Mouse (Mus musculus) CH12.LX (cell line): ENCODE measurements at regions not wholly inside any gene's neighbourhood (a gene's known extent, or its start where the extent isn't known, plus 50 kb on each side); places are given as distances from the start of the nearest gene placed in this dataset.

Experiments used
- DNase-seq: peaks from one replicate; pipeline ENCODE4 v3.0.0-alpha.2; 2013; ENCODE audit errors: extremely low read depth
- H3K27ac ChIP-seq: 2 replicates; pipeline ENCODE4 v1.5.1; 2012; ENCODE audit warnings: low read depth, mild to moderate bottlenecking, control low read depth, moderate library complexity; ENCODE audit not compliant: insufficient read depth
- H3K27me3 ChIP-seq: replicated peaks from 2 replicates; pipeline ENCODE3; 2012; ENCODE audit warnings: inconsistent platforms
- H3K36me3 ChIP-seq, 2 experiments: replicated peaks in 1 of 2; 2 replicates each; pipeline versions ENCODE3 to v1.6.1; 2012; ENCODE audit warnings: inconsistent platforms in 1 of 2, low read length in 1 of 2, mild to moderate bottlenecking in 1 of 2, mixed read lengths in 1 of 2, moderate library complexity in 1 of 2; ENCODE audit not compliant: control insufficient read depth in 1 of 2, insufficient read depth in 1 of 2
- H3K4me1 ChIP-seq, 2 experiments: 2 replicates each; pipeline ENCODE4 v1.6.1; 2012; ENCODE audit warnings: inconsistent platforms in 1 of 2, moderate library complexity in 1 of 2; ENCODE audit not compliant: insufficient read depth in 2 of 2, control insufficient read depth in 1 of 2
- H3K4me2 ChIP-seq: 2 replicates; pipeline ENCODE4 v1.6.1; 2012; ENCODE audit warnings: low read depth, mild to moderate bottlenecking, control low read depth; ENCODE audit not compliant: poor library complexity, insufficient read depth, severe bottlenecking
- H3K4me3 ChIP-seq, 3 experiments: fragments of 150-350 bp in 1 of 3; sonication (generic) in 1 of 3; replicated peaks in 1 of 3; 2 replicates each; pipeline versions ENCODE3 to v1.5.1; 2011 to 2012; ENCODE audit warnings: low read depth in 2 of 3, low read length in 2 of 3, mild to moderate bottlenecking in 2 of 3, moderate library complexity in 2 of 3, control low read depth in 1 of 3, improper control_type of control experiment in 1 of 3, inconsistent platforms in 1 of 3, mixed read lengths in 1 of 3; ENCODE audit not compliant: poor library complexity in 1 of 3
- H3K79me2 ChIP-seq: replicated peaks from 2 replicates; pipeline ENCODE4 v1.6.1; 2012; ENCODE audit warnings: mild to moderate bottlenecking, moderate library complexity; ENCODE audit not compliant: control insufficient read depth, poor library complexity, insufficient read depth, severe bottlenecking; ENCODE audit errors: extremely low read depth
- H3K9ac ChIP-seq: 2 replicates; pipeline ENCODE4 v1.6.1; 2012; ENCODE audit warnings: low read depth, mild to moderate bottlenecking, control low read depth, moderate library complexity; ENCODE audit not compliant: insufficient read depth
- H3K9me3 ChIP-seq: replicated peaks from 2 replicates; pipeline ENCODE3; 2012; ENCODE audit warnings: low read length, inconsistent platforms, mixed read lengths
- CHD1 ChIP-seq: IDR thresholded peaks from 2 replicates; pipeline ENCODE4 v1.6.1; 2012; ENCODE audit warnings: low read depth, low read length, improper control_type of control experiment, inconsistent platforms
- CTCF ChIP-seq, 2 experiments: IDR thresholded peaks in 1 of 2; conservative IDR thresholded peaks in 1 of 2; 2 replicates each; pipeline ENCODE4 v1.5.1; 2011 to 2012; ENCODE audit warnings: low read depth in 2 of 2, low read length in 2 of 2, improper control_type of control experiment in 1 of 2, inconsistent platforms in 1 of 2, mild to moderate bottlenecking in 1 of 2, moderate library complexity in 1 of 2
- EP300 ChIP-seq: IDR thresholded peaks from 2 replicates; pipeline ENCODE4 v1.6.1; 2011; ENCODE audit warnings: low read length, improper control_type of control experiment
- GABPA ChIP-seq: IDR thresholded peaks from 2 replicates; pipeline ENCODE4 v1.6.1; 2012; ENCODE audit warnings: low read depth, low read length, improper control_type of control experiment, inconsistent platforms; ENCODE audit not compliant: insufficient replicate concordance
- JUND ChIP-seq: conservative IDR thresholded peaks from 2 replicates; pipeline ENCODE4 v1.6.1; 2011; ENCODE audit warnings: low read depth, low read length, improper control_type of control experiment
- KAT2A ChIP-seq: IDR thresholded peaks from 2 replicates; pipeline ENCODE4 v1.6.1; 2012; ENCODE audit warnings: low read length, improper control_type of control experiment, inconsistent platforms; ENCODE audit not compliant: insufficient replicate concordance
- MAFK ChIP-seq: IDR thresholded peaks from 2 replicates; pipeline ENCODE4 v1.6.1; 2011; ENCODE audit warnings: low read length, improper control_type of control experiment; ENCODE audit not compliant: insufficient replicate concordance
- MAX ChIP-seq: IDR thresholded peaks from 2 replicates; pipeline ENCODE4 v1.6.1; 2011; ENCODE audit warnings: low read length, improper control_type of control experiment
- MXI1 ChIP-seq: IDR thresholded peaks from 2 replicates; pipeline ENCODE4 v1.6.1; 2011; ENCODE audit warnings: mild to moderate bottlenecking, low read depth, low read length, improper control_type of control experiment
- NELFE ChIP-seq: IDR thresholded peaks from 2 replicates; pipeline ENCODE4 v1.6.1; 2011; ENCODE audit warnings: low read depth, low read length, improper control_type of control experiment
- NRF1 ChIP-seq: IDR thresholded peaks from 2 replicates; pipeline ENCODE4 v1.6.1; 2014; ENCODE audit warnings: low read depth, mild to moderate bottlenecking, inconsistent platforms, low read length, improper control_type of control experiment, moderate library complexity
- PAX5 ChIP-seq: IDR thresholded peaks from 2 replicates; pipeline ENCODE4 v1.6.1; 2012; ENCODE audit warnings: low read length, inconsistent platforms, mixed read lengths
- POLR2A ChIP-seq: IDR thresholded peaks from 2 replicates; pipeline ENCODE4 v1.6.1; 2011; ENCODE audit warnings: low read depth, mild to moderate bottlenecking, improper control_type of control experiment, low read length
- POLR2AphosphoS2 ChIP-seq: IDR thresholded peaks from 2 replicates; pipeline ENCODE4 v1.6.1; 2011; ENCODE audit warnings: low read depth, low read length, improper control_type of control experiment
- RAD21 ChIP-seq: IDR thresholded peaks from 2 replicates; pipeline ENCODE4 v1.6.1; 2011; ENCODE audit warnings: low read depth, mild to moderate bottlenecking, low read length, improper control_type of control experiment, moderate library complexity
- SIN3A ChIP-seq: IDR thresholded peaks from 2 replicates; pipeline ENCODE4 v1.6.1; 2012; ENCODE audit warnings: low read length, improper control_type of control experiment, inconsistent platforms
- TBP ChIP-seq: conservative IDR thresholded peaks from 2 replicates; pipeline ENCODE4 v1.6.1; 2011; ENCODE audit warnings: low read depth, low read length, improper control_type of control experiment
- USF2 ChIP-seq: conservative IDR thresholded peaks from 2 replicates; pipeline ENCODE4 v1.6.1; 2011; ENCODE audit warnings: low read depth, low read length, improper control_type of control experiment
- ZMIZ1 ChIP-seq: IDR thresholded peaks from 2 replicates; pipeline ENCODE4 v1.6.1; 2012; ENCODE audit warnings: low read depth, mild to moderate bottlenecking, inconsistent platforms, low read length, improper control_type of control experiment
- dilution Hi-C: fragments of 300-500 bp; cut with MboI; formaldehyde crosslinking; loops from 2 replicates; pipeline ENCODE4 v1.14.3; 2020; ENCODE audit warnings: low sequenced_read_pairs; ENCODE audit not compliant: extremely low pct_unique_long_range_greater_than_20kb, extremely low pct_ligation_motif_present
- in situ Hi-C: fragments of 300-500 bp; cut with MboI; formaldehyde crosslinking; loops from 3 replicates; pipeline ENCODE4 v1.14.3; 2019; ENCODE audit warnings: low sequenced_read_pairs, low pct_ligation_motif_present, low pct_unique_long_range_greater_than_20kb, mixed read lengths

- no peak overlapping the region for H3K4me3 ChIP-seq
- H3K9ac ChIP-seq, result no peak overlapping the region
- H3K36me3 ChIP-seq, result no peaks in the 10 kb centered on the region
- H3K27ac ChIP-seq, result no peak overlapping the region
- TF ChIP-seq PAX5 (no peak), SIN3A (no peak)
- H3K27me3 ChIP-seq, result no peaks in the 10 kb centered on the region
- no peaks in the 10 kb centered on the region for H3K9me3 ChIP-seq
- dilution Hi-C loops (no loop called here), in situ Hi-C loops (no loop called here)
- no peak overlapping the region for H3K4me2 ChIP-seq
- H3K79me2 ChIP-seq, result no peaks in the 10 kb centered on the region
- DNase-seq, result no peak
- H3K4me1 ChIP-seq, result no peaks in the 10 kb centered on the region
Observed at GRCm38 (mm10) chr16:58316889-58317455, 91.3 kb upstream of the Dcbld2 start.

GRCm38 (mm10) chr16:58331087-58331486 is 77.2 kb upstream of the Dcbld2 start:
- no peaks in the 10 kb centered on the region for H3K36me3 ChIP-seq
- no peaks in the 10 kb centered on the region for H3K79me2 ChIP-seq
- no peak overlapping the region for H3K9ac ChIP-seq
- H3K9me3 ChIP-seq, result peaks cover 5% of the 10 kb centered on the region
- TF ChIP-seq USF2 (no peak), JUND (no peak), GABPA (no peak), POLR2AphosphoS2 (no peak), MXI1 (no peak), ZMIZ1 (no peak), EP300 (no peak), PAX5 (no peak), CTCF (conservative IDR thresholded peaks at IDR 0.05 in 1 of 2, IDR thresholded peaks at IDR 0.05 in 1 of 2; ENCODE audit: low read depth in 2 of 2, low read length in 2 of 2) (no peak), NRF1 (no peak), MAX (no peak), RAD21 (no peak)
- DNase-seq, result no peak
- H3K4me1 ChIP-seq, result 0 out of 4 replicates have a peak, but pooled peaks cover 0 to 3% of the 10 kb centered on the region in 2 experiments
- dilution Hi-C loops, result no loop called here
- in situ Hi-C loops, result no loop called here
- no peaks in the 10 kb centered on the region for H3K27me3 ChIP-seq
- no peak overlapping the region for H3K27ac ChIP-seq
- H3K4me2 ChIP-seq, result no peak overlapping the region
- no peak overlapping the region for H3K4me3 ChIP-seq

DNA sequence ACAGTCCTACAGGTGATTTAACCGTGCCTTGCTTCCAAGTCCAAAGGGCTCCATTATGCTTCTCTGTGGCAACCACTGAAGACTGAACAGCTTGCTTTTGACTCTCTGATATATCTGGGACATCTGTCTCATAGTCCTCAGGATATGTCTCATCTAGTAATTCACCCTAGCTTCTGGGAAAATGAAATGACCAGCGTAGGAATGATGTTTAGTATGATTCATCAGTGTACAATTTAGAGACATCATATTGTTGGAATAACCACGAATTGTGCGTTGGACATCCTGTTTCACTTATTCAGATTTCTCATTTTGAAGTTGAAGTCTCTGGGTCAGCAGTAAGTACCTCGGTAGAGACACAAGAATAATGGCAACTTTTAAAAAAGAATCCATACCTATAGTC is 64.3 kb upstream of the Dcbld2 start:
- no peaks in the 10 kb centered on the region for H3K79me2 ChIP-seq

More for the DNA sequence above, 64.3 kb upstream of the Dcbld2 start:
- Histone ChIP-seq H3K27ac (no peak overlapping the region), H3K4me1 (no peaks in the 10 kb centered on the region), H3K9me3 (no peaks in the 10 kb centered on the region), H3K9ac (no peak overlapping the region), H3K4me3 (no peak overlapping the region), H3K36me3 (no peaks in the 10 kb centered on the region), H3K27me3 (no peaks in the 10 kb centered on the region), H3K4me2 (no peak overlapping the region)
- DNase-seq, result no peak
- in situ Hi-C loops (no loop called here), dilution Hi-C loops (no loop called here)
- TF ChIP-seq MAFK (no peak), TBP (no peak), GABPA (no peak), POLR2A (no peak), MAX (no peak), CHD1 (no peak), NELFE (no peak), NRF1 (no peak), KAT2A (no peak)
